Mouse (Mus musculus) kidney, adult 8-10 months (tissue): ENCODE measurements at regions not wholly inside any gene's neighbourhood (a gene's known extent, or its start where the extent isn't known, plus 50 kb on each side); places are given as distances from the start of the nearest gene placed in this dataset.
"Not testable (repeated sequence)": the region's sequence is repeated elsewhere in the genome, so short reads cannot be mapped to it uniquely, and the experiment has no call there.

Source experiments
- DNase-seq, 2 experiments: peaks; one replicate each; pipeline ENCODE4 v3.0.0; 2022

DNA sequence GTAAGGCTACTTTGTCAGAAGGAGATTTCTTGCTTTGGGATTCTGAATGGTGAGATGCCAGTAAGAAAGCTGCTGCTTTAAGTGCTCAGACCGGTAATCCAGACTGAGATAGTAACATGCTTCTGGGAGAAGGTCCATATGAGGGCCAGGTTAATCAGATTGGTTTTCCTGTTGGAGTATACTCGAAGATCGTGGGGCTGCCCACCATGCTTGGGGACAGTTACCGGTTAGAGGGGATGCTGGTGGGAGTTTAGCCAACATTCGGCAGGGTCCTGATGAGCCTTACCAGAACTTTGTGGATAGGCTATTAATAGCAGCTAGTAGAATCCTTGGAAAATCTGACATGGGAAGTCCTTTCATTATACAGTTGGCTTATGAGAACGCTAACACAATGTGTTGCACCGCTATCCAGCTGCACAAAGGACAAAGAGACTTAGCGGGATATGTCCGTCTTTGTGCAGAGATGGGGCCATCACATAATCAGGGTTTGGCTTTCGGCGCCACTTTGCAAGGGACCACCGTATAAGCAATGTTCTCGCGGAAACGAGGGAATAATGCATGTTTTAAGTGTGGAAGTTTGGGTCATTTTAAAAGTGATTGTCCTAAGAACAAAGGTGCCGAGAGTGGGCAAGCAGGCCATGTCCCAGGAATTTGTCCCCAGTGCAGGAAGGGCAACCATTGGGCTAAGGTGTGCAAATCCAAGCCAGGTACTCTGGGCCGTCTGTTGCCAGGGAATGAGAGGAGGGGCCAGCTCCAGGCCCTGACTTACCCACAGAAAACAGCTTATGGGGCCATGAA is 75.4 kb upstream of the Lemd2 start:
- DNase-seq = not testable (repeated sequence)

DNA sequence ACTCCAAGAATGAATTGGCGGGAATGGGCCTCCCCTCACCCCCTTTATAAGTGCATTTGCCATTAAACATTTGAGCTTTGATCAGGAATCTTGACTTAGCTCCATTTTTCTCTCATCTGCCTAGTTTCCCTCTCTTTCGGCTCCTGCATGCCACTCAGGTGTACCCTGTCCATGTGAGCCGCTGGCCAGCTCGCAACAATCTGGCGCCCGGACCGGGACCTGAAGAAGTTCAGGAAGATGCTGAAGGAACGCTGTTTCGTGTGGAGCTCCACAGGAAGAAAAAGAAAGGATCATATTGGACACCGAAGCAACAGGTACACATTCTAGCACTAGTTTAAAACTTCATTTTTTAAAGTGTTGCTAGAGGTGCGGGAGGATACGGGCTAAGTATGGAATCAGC is 73.5 kb upstream of the Lemd2 start:
- not testable (repeated sequence) for DNase-seq

DNA sequence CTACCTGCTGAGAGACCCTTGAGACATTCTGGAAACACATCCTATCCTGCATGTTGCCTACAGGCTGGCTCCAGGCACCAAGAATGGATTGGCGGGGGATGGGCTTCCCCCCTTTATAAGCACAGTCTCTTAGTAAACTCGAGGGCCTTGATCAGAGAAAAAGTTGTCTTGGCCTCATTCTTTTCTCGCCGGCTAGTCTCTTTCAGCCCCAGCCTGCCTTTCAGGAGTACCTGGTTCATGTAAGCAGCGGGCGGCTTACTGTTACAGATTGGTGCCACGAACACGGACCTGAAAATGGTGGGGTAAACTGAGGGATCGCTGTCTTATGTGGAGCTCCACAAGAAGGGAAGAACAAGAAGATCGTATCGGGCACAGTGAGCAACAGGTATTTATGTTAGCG is 67.5 kb upstream of the Lemd2 start:
- DNase-seq = not testable (repeated sequence)

DNA sequence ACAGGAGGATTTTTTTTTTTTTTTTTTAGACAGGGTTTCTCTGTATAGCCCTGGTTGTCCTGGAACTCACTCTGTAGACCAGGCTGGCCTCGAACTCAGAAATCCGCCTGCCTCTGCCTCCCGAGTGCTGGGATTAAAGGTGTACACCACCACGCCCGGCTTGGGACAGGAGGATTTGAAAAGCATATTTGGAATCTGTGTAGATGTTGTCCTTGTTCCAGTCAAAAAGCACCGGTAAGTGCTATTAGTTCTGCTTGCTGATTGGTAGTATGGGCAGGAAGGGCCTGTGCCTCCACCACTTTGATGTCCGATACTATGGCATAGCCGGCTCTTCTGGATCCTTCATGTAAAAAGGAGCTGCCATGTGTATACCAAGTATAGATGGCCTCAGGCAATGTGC is 66.5 kb upstream of the Lemd2 start:
- not testable (repeated sequence) for DNase-seq

DNA sequence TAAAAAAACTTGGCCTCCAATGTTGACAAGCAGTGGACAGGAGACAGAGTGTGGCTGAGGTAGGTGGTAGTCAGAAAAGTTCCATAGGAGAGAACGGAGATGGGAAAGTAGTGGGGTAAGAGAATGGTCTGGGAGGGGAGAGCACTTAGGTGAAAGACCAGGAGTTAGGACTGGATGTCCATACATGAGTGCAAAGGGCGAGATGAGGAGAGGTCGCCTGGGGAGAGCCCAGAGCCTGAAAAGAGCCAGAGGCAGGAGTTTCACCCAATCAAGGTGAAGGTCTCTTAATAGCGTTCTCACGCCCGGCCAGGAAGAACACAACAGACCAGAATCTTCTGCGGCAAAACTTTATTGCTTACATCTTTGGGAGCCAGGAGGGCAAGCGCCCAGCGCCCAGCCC is 60.3 kb upstream of the Lemd2 start:
- DNase-seq = not testable (repeated sequence)

DNA sequence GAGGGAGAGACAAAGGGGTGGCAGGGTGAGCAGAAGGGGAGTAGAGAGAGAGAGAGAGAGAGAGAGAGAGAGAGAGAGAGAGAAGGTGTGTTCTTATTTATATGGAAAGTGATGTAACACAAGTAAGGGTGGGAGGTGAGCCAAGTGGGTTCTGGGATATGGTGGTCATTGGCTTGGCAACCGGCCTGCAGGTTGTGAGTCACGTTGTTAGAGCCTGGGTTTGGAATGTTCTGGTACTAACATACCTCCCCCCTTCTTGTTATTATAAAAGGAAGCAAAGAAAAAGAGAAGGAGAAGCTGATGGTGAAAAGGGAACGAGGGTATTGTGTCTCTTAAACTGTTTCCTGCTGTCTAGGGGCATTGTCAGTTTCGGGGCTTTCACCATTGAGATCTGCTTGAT is 58.3 kb upstream of the Lemd2 start:
- no peak for DNase-seq

DNA sequence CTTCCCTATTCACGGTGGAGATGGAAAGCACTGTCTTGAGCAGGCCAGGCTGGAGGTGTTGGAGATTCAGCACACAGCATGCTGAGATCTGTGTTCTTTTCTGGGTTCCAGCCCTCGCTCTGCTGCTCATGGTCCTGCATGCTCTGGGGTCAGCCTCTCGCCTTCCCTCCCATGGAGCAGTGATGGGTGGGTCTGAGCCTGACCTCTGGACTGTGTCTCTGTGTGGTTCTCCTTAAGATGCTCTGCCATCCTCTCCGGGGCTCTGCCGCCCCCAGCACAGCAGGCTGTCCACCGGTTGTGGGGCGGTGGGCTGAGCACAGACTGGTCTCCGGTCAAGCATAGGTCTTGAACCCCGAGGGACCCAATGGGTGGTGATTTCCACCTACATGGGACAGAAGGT is 57.7 kb upstream of the Lemd2 start:
- no peak for DNase-seq

DNA sequence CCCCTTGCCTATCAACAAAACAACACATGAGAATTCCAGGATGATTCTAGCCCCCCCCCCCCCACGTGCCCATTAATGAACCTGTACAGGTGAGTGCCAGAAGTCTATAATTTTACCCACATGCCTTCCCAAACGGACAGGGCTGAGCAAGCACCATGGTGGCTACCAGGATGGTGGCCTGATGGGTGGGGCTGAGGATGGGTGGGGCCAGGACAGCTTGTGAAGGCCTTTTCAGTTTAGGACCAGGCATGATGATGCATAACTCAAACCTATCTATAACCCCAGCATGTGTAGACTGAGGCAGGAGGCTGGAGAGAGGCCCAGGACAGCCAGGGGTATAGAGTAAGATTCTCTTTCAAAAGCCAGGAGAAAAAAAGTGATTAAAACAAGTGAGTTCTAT is 57.0 kb upstream of the Lemd2 start:
- no peak for DNase-seq

DNA sequence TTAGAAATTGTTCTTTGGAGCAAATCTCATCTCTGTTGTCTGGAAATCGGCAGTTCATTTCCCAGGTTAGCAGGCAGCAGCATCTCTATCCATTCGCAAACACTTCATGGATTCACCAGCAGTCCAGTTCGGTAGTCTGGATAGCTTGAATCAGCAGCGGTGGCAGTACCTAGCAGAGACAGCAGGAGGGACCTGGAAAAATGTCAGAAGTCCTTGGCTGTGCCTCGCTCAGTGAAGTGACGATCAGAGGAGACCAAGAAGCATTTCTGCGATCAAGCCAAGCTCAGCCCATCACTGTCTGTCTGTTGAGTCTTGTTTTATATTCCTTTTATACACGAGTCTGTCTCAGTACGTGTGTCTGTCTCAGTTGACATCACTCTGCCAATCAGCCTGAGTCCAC is 55.8 kb upstream of the Lemd2 start:
- no peak for DNase-seq

DNA sequence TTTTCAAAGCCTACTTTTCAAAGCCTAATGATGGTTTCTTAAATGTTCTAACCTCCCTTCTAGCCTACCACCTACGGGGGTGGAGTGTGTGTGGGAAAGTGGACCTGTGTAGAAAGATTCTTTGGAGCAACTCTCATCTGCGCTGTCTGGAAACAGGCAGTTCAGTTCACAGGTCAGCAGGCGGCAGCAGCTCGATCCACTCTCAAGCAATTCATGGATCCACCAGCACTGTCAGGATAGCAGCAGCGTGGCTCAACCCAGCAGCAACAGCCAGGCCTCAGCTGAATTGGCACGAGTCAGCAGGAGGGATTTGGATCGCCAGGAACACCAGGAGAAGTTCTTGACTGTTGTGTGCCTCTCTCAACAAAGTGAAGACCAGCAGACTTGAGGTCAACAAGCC is 53.1 kb upstream of the Lemd2 start:
- DNase-seq = peak in 1 of 2 experiments; percentile 45

DNA sequence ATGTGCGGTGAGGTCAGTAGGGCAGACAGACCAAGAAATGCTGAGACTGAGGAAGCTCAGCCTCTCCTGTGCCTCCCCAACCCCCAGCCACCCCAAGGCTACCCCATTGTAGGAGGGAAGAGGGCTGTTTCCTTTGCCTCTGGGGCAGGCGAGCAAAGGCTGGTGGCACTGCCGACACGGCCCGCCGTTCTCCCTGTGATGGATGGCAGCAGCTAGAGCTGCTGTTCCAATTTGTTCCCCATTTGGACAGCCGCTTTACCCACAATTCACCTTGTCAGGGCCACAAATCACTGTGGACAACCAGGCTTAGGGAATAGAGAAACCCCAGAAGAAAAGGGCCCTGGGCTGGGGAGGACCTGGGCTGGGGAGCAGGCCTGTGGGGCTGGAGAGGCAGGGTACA is 51.5 kb upstream of the Lemd2 start:
- no peak for DNase-seq
